Mouse (Mus musculus) liver, adult 2 months (tissue): ENCODE data around the gene Tlnrd1. TPM values are rescaled to one million over a fixed set of nuclear protein-coding genes. Genes with fewer than 3 reads are reported as not detected.

Experiments used
- DNase-seq: peaks from one replicate; pipeline ENCODE4 v3.0.0-alpha.2; 2011; ENCODE audit warnings: low read depth, low spot score; ENCODE audit errors: extremely low read depth
- H3K27ac ChIP-seq: fragments of 200-500 bp; replicated peaks from 2 replicates; pipeline ENCODE4 v1.5.1; 2012; ENCODE audit warnings: low read depth, mild to moderate bottlenecking, control low read depth, inconsistent platforms, low read length; ENCODE audit not compliant: insufficient read depth
- H3K27me3 ChIP-seq: fragments of 200-500 bp; 2 replicates; pipeline ENCODE4 v1.6.1; 2012; ENCODE audit warnings: mild to moderate bottlenecking, moderate library complexity, low read length, inconsistent platforms; ENCODE audit not compliant: control insufficient read depth, insufficient read depth
- H3K36me3 ChIP-seq: fragments of 200-500 bp; 2 replicates; pipeline ENCODE4 v1.6.1; 2012; ENCODE audit warnings: low read length, inconsistent platforms; ENCODE audit not compliant: control insufficient read depth, insufficient read depth
- H3K4me1 ChIP-seq: fragments of 200-500 bp; 2 replicates; pipeline ENCODE4 v1.6.1; 2011; ENCODE audit warnings: low read length; ENCODE audit not compliant: control insufficient read depth, insufficient read depth
- H3K4me3 ChIP-seq: fragments of 200-500 bp; 2 replicates; pipeline ENCODE4 v1.5.1; 2011; ENCODE audit warnings: low read depth, mild to moderate bottlenecking, control low read depth, low read length, moderate library complexity; ENCODE audit not compliant: insufficient read depth
- H3K79me2 ChIP-seq: fragments of 200-500 bp; 2 replicates; pipeline ENCODE4 v1.6.1; 2012; ENCODE audit warnings: inconsistent platforms, mild to moderate bottlenecking, low read length, moderate library complexity; ENCODE audit not compliant: control insufficient read depth, insufficient read depth
- H3K9ac ChIP-seq: fragments of 200-500 bp; 2 replicates; pipeline ENCODE4 v1.6.1; 2012; ENCODE audit warnings: low read depth, mild to moderate bottlenecking, control low read depth, inconsistent platforms, low read length
- CTCF ChIP-seq: fragments of 200-500 bp; IDR thresholded peaks from 2 replicates; pipeline ENCODE4 v1.5.1; 2011; ENCODE audit warnings: low read depth, low read length, control low read depth
- POLR2A ChIP-seq: fragments of 200-500 bp; IDR thresholded peaks from 2 replicates; pipeline ENCODE4 v1.6.1; 2011; ENCODE audit warnings: low read length, control low read depth; ENCODE audit not compliant: insufficient read depth; ENCODE audit errors: extremely low read depth
- WGBS: fragments of 180-500 bp; shearing (Covaris S2); methylation state at CpG from one replicate; pipeline ENCODE4 v1.1.7; 2018; 5-methylcytosine and 5-hydroxymethylcytosine counted together
- polyA plus RNA-seq: library from polyadenylated mRNA; depleted of rRNA; stranded (reverse); fragments of >200 nt; gene quantifications from 2 replicates; pipeline ENCODE4 v1.2.3, GENCODE M21; 2012
- total RNA-seq: library from RNA; depleted of rRNA; stranded (reverse); fragments of >200 nt; gene quantifications from 2 replicates; pipeline ENCODE4 v1.2.3, GENCODE M21; 2014

Gene Tlnrd1
- total and polyA plus RNA-seq, 2 experiments, result 1.8 to 4.6 TPM

- 63% methylated on average over 5 of the region's 5 CpGs for WGBS
- H3K9ac ChIP-seq, result no peak overlapping the region
- no peak for TF ChIP-seq CTCF
- TF ChIP-seq POLR2A, result no peak
- H3K4me1 ChIP-seq, result peaks cover 6% of the 10 kb centered on the region; the same call in 1 of the 2 replicates
- no peaks in the 10 kb centered on the region for H3K79me2 ChIP-seq
- H3K27ac ChIP-seq, result no peak overlapping the region
- H3K36me3 ChIP-seq, result no peaks in the 10 kb centered on the region
- no peak overlapping the region for H3K4me3 ChIP-seq
- H3K27me3 ChIP-seq, result no peaks in the 10 kb centered on the region
- DNase-seq, result no peak
Measured at GRCm38 (mm10) chr7:83852381-83853380, 31.4 kb downstream of the Tlnrd1 start.

- TF ChIP-seq POLR2A, result no peak
- TF ChIP-seq CTCF, result no peak
- no peaks in the 10 kb centered on the region for H3K27me3 ChIP-seq
- no peaks in the 10 kb centered on the region for H3K79me2 ChIP-seq
- no peak overlapping the region for H3K4me3 ChIP-seq
- H3K4me1 ChIP-seq, result peaks cover 13% of the 10 kb centered on the region
- DNase-seq, result no peak
- H3K36me3 ChIP-seq, result no peaks in the 10 kb centered on the region
- H3K27ac ChIP-seq, result no peak overlapping the region
- 96% methylated on average over 5 of the region's 5 CpGs for WGBS
- H3K9ac ChIP-seq, result no peak overlapping the region
Measured at GRCm38 (mm10) chr7:83851569-83852380, 32.3 kb downstream of the Tlnrd1 start.

GRCm38 (mm10) chr7:83847187-83848075 is 36.7 kb downstream of the Tlnrd1 start:
- WGBS, result 43% methylated on average over 5 of the region's 5 CpGs
- Histone ChIP-seq H3K4me3 (no peak overlapping the region), H3K36me3 (no peaks in the 10 kb centered on the region), H3K4me1 (peaks cover 21% of the 10 kb centered on the region), H3K27ac (peak overlapping the region; percentile 84), H3K79me2 (no peaks in the 10 kb centered on the region), H3K9ac (no peak overlapping the region), H3K27me3 (no peaks in the 10 kb centered on the region)
- peak; percentile 95 for DNase-seq
- no peak for TF ChIP-seq CTCF

GRCm38 (mm10) chr7:83844807-83845206 is 39.3 kb downstream of the Tlnrd1 start:
- 100% methylated on average over 3 of the region's 3 CpGs for WGBS

More at GRCm38 (mm10) chr7:83844807-83845206, 39.3 kb downstream of the Tlnrd1 start:
- H3K27ac ChIP-seq, result no peak overlapping the region
- H3K4me1 ChIP-seq, result peaks cover 21% of the 10 kb centered on the region
- H3K9ac ChIP-seq, result no peak overlapping the region
- no peaks in the 10 kb centered on the region for H3K79me2 ChIP-seq
- no peak for DNase-seq
- H3K27me3 ChIP-seq, result no peaks in the 10 kb centered on the region
- no peaks in the 10 kb centered on the region for H3K36me3 ChIP-seq
- no peak overlapping the region for H3K4me3 ChIP-seq
- no peak for TF ChIP-seq CTCF
- TF ChIP-seq POLR2A, result no peak
